7 mouse cellular contexts compared by ENCODE assay signal in the genomic region with DNA sequence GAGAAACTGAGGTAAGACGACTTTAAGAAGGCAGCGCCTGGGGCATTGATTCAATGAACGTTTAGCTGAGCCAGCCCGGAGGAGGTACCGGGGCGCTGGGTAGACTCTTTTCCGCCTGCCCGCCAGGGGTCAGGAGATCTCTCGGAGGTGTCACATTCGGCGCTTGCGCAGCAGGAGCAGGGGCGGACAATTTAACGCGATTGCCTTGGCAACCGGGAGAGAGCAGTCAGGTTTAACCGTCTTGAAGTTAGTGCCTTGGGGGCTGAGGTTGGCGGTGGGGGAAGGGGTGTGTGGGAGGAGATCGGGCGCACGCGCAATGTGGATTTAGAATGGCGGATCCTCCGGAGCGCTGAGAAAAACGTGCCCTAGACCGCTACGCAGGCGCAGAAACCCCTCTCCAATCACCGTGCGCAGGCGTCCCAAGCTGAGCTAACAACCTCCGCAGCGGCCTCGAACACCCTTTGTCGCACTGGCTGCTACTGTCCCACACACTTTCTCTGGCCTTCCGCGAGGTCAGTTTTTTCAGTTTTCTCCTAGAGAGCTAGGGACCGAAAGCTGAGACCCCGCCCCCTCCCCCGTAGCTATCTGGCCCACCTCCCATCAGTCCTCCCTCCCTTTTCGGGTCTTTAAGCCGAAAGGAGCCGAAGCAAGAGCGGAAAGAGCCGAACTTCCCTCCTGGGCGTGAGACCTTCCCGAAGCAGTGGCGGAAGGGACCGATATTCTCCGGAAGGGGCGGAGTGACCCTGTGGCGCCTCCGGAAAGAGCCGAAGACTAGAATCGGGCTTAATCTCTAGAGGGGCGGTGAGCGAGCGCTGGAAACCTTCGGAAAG. TPM values are rescaled to one million over a fixed set of nuclear protein-coding genes. Genes with fewer than 3 reads are reported as not detected.
DNase-seq lines count a peak whose midpoint lies in the region; ATAC-seq lines count a peak whose summit lies in the region.

No protein-coding gene starts in this region.

- peak; percentile 98 for DNase-seq in adrenal gland, postnatal 14 days
- DNase-seq in embryonic facial prominence, embryonic 11.5 days (ENCODE audit: low spot score) = peak; percentile 100
- DNase-seq in kidney, adult 11 months = peak; percentile 97
- DNase-seq in limb, embryonic 10.5 days (ENCODE audit: low spot score) = peak; percentile 93
- DNase-seq in spleen, adult 12 weeks (ENCODE audit: low spot score) = peak; percentile 94

- H3K27me3 ChIP-seq in embryonic facial prominence, embryonic 11.5 days (ENCODE audit: control insufficient read depth, insufficient read depth, low read length) = peaks cover 6% of the 10 kb centered on the region
- H3K27me3 ChIP-seq in limb, embryonic 10.5 days (ENCODE audit: low read depth, poor library complexity, severe bottlenecking) = peaks cover 30% of the 10 kb centered on the region
- H3K27me3 ChIP-seq in midbrain, embryonic 13.5 days = peaks cover 26% of the 10 kb centered on the region

- H3K36me3 ChIP-seq in embryonic facial prominence, embryonic 11.5 days (replicated peaks; ENCODE audit: control insufficient read depth, insufficient read depth, low read depth, low read length) = no peaks in the 10 kb centered on the region
- H3K36me3 ChIP-seq in limb, embryonic 10.5 days = peaks cover 21% of the 10 kb centered on the region
- H3K36me3 ChIP-seq in midbrain, embryonic 13.5 days = 0 out of 2 replicates have a peak, but pooled peaks cover 5% of the 10 kb centered on the region

- H3K4me3 ChIP-seq in embryonic facial prominence, embryonic 11.5 days (ENCODE audit: low read depth, low read length) = peak overlapping the region; percentile 74
- peak overlapping the region; percentile 65 for H3K4me3 ChIP-seq in limb, embryonic 10.5 days
- peak overlapping the region; percentile 65 for H3K4me3 ChIP-seq in midbrain, embryonic 13.5 days (replicated peaks)

- H3K4me1 ChIP-seq in embryonic facial prominence, embryonic 11.5 days (ENCODE audit: control insufficient read depth, insufficient read depth, low read length) = peaks cover 6% of the 10 kb centered on the region; the same call in 1 of the 2 replicates
- peaks cover 44% of the 10 kb centered on the region for H3K4me1 ChIP-seq in limb, embryonic 10.5 days
- H3K4me1 ChIP-seq in midbrain, embryonic 13.5 days (replicated peaks) = peaks cover 66% of the 10 kb centered on the region

- peak; percentile 89 for ATAC-seq in embryonic facial prominence, embryonic 11.5 days (replicated peaks; ENCODE audit: insufficient number of reproducible peaks, low FRiP score, low TSS enrichment, low read depth)
- peak; percentile 59 for ATAC-seq in granulocyte monocyte progenitor cell, adult 5-6 weeks (replicated peaks; ENCODE audit: poor library complexity, severe bottlenecking)
- ATAC-seq in midbrain, embryonic 13.5 days = peak; percentile 88

- H3K27ac ChIP-seq in embryonic facial prominence, embryonic 11.5 days (replicated peaks; ENCODE audit: low read depth, low read length) = peak overlapping the region; percentile 96
- H3K27ac ChIP-seq in limb, embryonic 10.5 days = peak overlapping the region; percentile 97
- peak overlapping the region; percentile 99 for H3K27ac ChIP-seq in midbrain, embryonic 13.5 days

- H3K9me3 ChIP-seq in embryonic facial prominence, embryonic 11.5 days (replicated peaks; ENCODE audit: control insufficient read depth, low read length) = no peaks in the 10 kb centered on the region
- H3K9me3 ChIP-seq in limb, embryonic 10.5 days (replicated peaks) = no peaks in the 10 kb centered on the region; the same call in 1 of the 2 replicates
- H3K9me3 ChIP-seq in midbrain, embryonic 13.5 days = no peaks in the 10 kb centered on the region

- WGBS in embryonic facial prominence, embryonic 11.5 days = under 1% methylated on average over 60 of the region's 60 CpGs
- under 1% methylated on average over 60 of the region's 60 CpGs for WGBS in limb, embryonic 10.5 days
- WGBS in midbrain, embryonic 13.5 days = under 1% methylated on average over 60 of the region's 60 CpGs

- peak overlapping the region; percentile 78 for H3K9ac ChIP-seq in embryonic facial prominence, embryonic 11.5 days (replicated peaks; ENCODE audit: low read length)
- H3K9ac ChIP-seq in midbrain, embryonic 13.5 days (replicated peaks) = peak overlapping the region; percentile 81

- H3K4me2 ChIP-seq in embryonic facial prominence, embryonic 11.5 days (ENCODE audit: low read depth, low read length) = peak overlapping the region; percentile 82
- peak overlapping the region; percentile 89 for H3K4me2 ChIP-seq in midbrain, embryonic 13.5 days (replicated peaks)

RNA-seq across cellular contexts. Expression of gene U2af2, which starts 0.8 kb away (rescaled TPM):
- total RNA-seq in adrenal gland, postnatal 14 days (2021) = 166 and 184 TPM in 2 replicates
- polyA plus RNA-seq in embryonic facial prominence, embryonic 11.5 days (2014; fragmentation: Nextera tagmentation; extraction: Ambion mirVana) = 156 and 164 TPM in 2 replicates
- 204 and 227 TPM in 2 replicates for total RNA-seq in granulocyte monocyte progenitor cell, adult 5-6 weeks (2014; fragmentation: Nextera tagmentation)
- 253 and 265 TPM in 2 replicates for total RNA-seq in granulocyte monocyte progenitor cell, adult 5-6 weeks (2017)
- polyA plus RNA-seq in limb, embryonic 10.5 days (2016; fragmentation: Nextera tagmentation; extraction: Ambion mirVana) = 202 and 203 TPM in 2 replicates
- polyA plus RNA-seq in midbrain, embryonic 13.5 days (2015; fragmentation: Nextera tagmentation; extraction: Ambion mirVana) = 121 and 128 TPM in 2 replicates

RNA-seq across cellular contexts. Expression of gene Zfp580, which starts 9.8 kb away (rescaled TPM):
- total RNA-seq in adrenal gland, postnatal 14 days (2021) = 10.0 and 12.9 TPM in 2 replicates
- 25.0 and 32.3 TPM in 2 replicates for polyA plus RNA-seq in embryonic facial prominence, embryonic 11.5 days (2014; fragmentation: Nextera tagmentation; extraction: Ambion mirVana)
- total RNA-seq in granulocyte monocyte progenitor cell, adult 5-6 weeks (2014; fragmentation: Nextera tagmentation) = 1.3 and 7.3 TPM in 2 replicates
- total RNA-seq in granulocyte monocyte progenitor cell, adult 5-6 weeks (2017) = 1.2 and 1.3 TPM in 2 replicates
- 30.1 and 34.3 TPM in 2 replicates for polyA plus RNA-seq in limb, embryonic 10.5 days (2016; fragmentation: Nextera tagmentation; extraction: Ambion mirVana)
- polyA plus RNA-seq in midbrain, embryonic 13.5 days (2015; fragmentation: Nextera tagmentation; extraction: Ambion mirVana) = 70.1 and 72.8 TPM in 2 replicates

RNA-seq across cellular contexts. Expression of gene Epn1, which starts 18.9 kb away (rescaled TPM):
- 145 and 155 TPM in 2 replicates for total RNA-seq in adrenal gland, postnatal 14 days (2021)
- 46.3 and 51.3 TPM in 2 replicates for polyA plus RNA-seq in embryonic facial prominence, embryonic 11.5 days (2014; fragmentation: Nextera tagmentation; extraction: Ambion mirVana)
- 56.6 and 57.4 TPM in 2 replicates for total RNA-seq in granulocyte monocyte progenitor cell, adult 5-6 weeks (2014; fragmentation: Nextera tagmentation)
- total RNA-seq in granulocyte monocyte progenitor cell, adult 5-6 weeks (2017) = 34.4 and 62.6 TPM in 2 replicates
- polyA plus RNA-seq in limb, embryonic 10.5 days (2016; fragmentation: Nextera tagmentation; extraction: Ambion mirVana) = 64.5 and 69.1 TPM in 2 replicates
- polyA plus RNA-seq in midbrain, embryonic 13.5 days (2015; fragmentation: Nextera tagmentation; extraction: Ambion mirVana) = 73.5 and 80.1 TPM in 2 replicates

RNA-seq across cellular contexts. Expression of gene Zfp784, which starts 22.9 kb away (rescaled TPM):
- 4.7 and 5.5 TPM in 2 replicates for total RNA-seq in adrenal gland, postnatal 14 days (2021)
- 2.7 and 3.3 TPM in 2 replicates for polyA plus RNA-seq in embryonic facial prominence, embryonic 11.5 days (2014; fragmentation: Nextera tagmentation; extraction: Ambion mirVana)
- total RNA-seq in granulocyte monocyte progenitor cell, adult 5-6 weeks (2014; fragmentation: Nextera tagmentation) = 0.28 and 0.54 TPM in 2 replicates
- 0.98 and 1.1 TPM in 2 replicates for total RNA-seq in granulocyte monocyte progenitor cell, adult 5-6 weeks (2017)
- polyA plus RNA-seq in limb, embryonic 10.5 days (2016; fragmentation: Nextera tagmentation; extraction: Ambion mirVana) = 2.5 and 4.0 TPM in 2 replicates
- polyA plus RNA-seq in midbrain, embryonic 13.5 days (2015; fragmentation: Nextera tagmentation; extraction: Ambion mirVana) = 10.5 and 11.2 TPM in 2 replicates

RNA-seq across cellular contexts. Expression of gene 4632433K11Rik, which starts 27.2 kb away (rescaled TPM):
- total RNA-seq in adrenal gland, postnatal 14 days (2021) = not detected in 2 replicates
- not detected in 2 replicates for polyA plus RNA-seq in embryonic facial prominence, embryonic 11.5 days (2014; fragmentation: Nextera tagmentation; extraction: Ambion mirVana)
- not detected in 2 replicates for total RNA-seq in granulocyte monocyte progenitor cell, adult 5-6 weeks (2014; fragmentation: Nextera tagmentation)
- 0.57 and 1.2 TPM in 2 replicates for total RNA-seq in granulocyte monocyte progenitor cell, adult 5-6 weeks (2017)
- not detected in 2 replicates for polyA plus RNA-seq in limb, embryonic 10.5 days (2016; fragmentation: Nextera tagmentation; extraction: Ambion mirVana)
- polyA plus RNA-seq in midbrain, embryonic 13.5 days (2015; fragmentation: Nextera tagmentation; extraction: Ambion mirVana) = not detected in 2 replicates

Comparison
In these comparisons a context has a peak if more than half of its experiments do, and no peak if none do; other contexts are left out.
1. Peak in every context shown above with its lines: DNase-seq, ATAC-seq, H3K4me3 ChIP-seq and H3K27ac ChIP-seq.